Mouse (Mus musculus) intestine, embryonic 16.5 days (tissue): ENCODE measurements around the gene Trim75. TPM values are rescaled to one million over a fixed set of nuclear protein-coding genes. Genes with fewer than 3 reads are reported as not detected.

ENCODE experiments used
- ATAC-seq: fragments of 200-750 bp; cut with Nextera tagmentation; 2 replicates; pipeline ENCODE4 v1.8.0; 2017; ENCODE audit warnings: moderate TSS enrichment, moderate library complexity
- H3K27ac ChIP-seq: fragments of 300-500 bp; sonication (generic); 2 replicates; pipeline ENCODE4 v1.5.1; 2014; ENCODE audit warnings: mild to moderate bottlenecking, low read length
- H3K27me3 ChIP-seq: fragments of 300-500 bp; sonication (generic); replicated peaks from 2 replicates; pipeline ENCODE4 v1.6.1; 2014; ENCODE audit warnings: low read length, control low read depth, mixed read lengths; ENCODE audit not compliant: control insufficient read depth, insufficient read depth
- H3K36me3 ChIP-seq: fragments of 300-500 bp; sonication (generic); 2 replicates; pipeline ENCODE4 v1.6.1; 2014; ENCODE audit warnings: low read length, control low read depth; ENCODE audit not compliant: control insufficient read depth, insufficient read depth
- H3K4me1 ChIP-seq: fragments of 300-500 bp; sonication (generic); 2 replicates; pipeline ENCODE4 v1.6.1; 2014; ENCODE audit warnings: low read length, control low read depth, mixed read lengths; ENCODE audit not compliant: control insufficient read depth, insufficient read depth
- H3K4me2 ChIP-seq: fragments of 300-500 bp; sonication (generic); 2 replicates; pipeline ENCODE4 v1.6.1; 2014; ENCODE audit warnings: low read depth, low read length, control low read depth
- H3K4me3 ChIP-seq: fragments of 300-500 bp; sonication (generic); 2 replicates; pipeline ENCODE4 v1.5.1; 2014; ENCODE audit warnings: mild to moderate bottlenecking, low read length
- H3K9ac ChIP-seq: fragments of 300-500 bp; sonication (generic); 2 replicates; pipeline ENCODE4 v1.6.1; 2014; ENCODE audit warnings: low read depth, low read length
- H3K9me3 ChIP-seq: fragments of 300-500 bp; sonication (generic); 2 replicates; pipeline ENCODE4 v1.6.1; 2016; ENCODE audit warnings: low read length, control low read depth; ENCODE audit not compliant: control insufficient read depth
- WGBS: fragments of 180-500 bp; shearing (Covaris S2); extraction: QIAGEN DNeasy Blood & Tissue Kit; methylation state at CpG from one replicate; pipeline ENCODE4 v1.1.7; 2014; 5-methylcytosine and 5-hydroxymethylcytosine counted together
- polyA plus RNA-seq: library from polyadenylated mRNA; unstranded; fragments of >200 nt; fragmentation: Nextera tagmentation; extraction: Ambion mirVana; gene quantifications from 2 replicates; pipeline ENCODE4 v1.2.1, GENCODE M21; 2015

The Trim75 gene
- polyA plus RNA-seq, 1 experiment from 2014 or later: not detected

- Histone ChIP-seq H3K4me2 (peak within 1 kb of the TSS; percentile 44), H3K36me3 (no peaks in the 10 kb centered on the region), H3K4me3 (peak within 1 kb of the TSS; percentile 80), H3K9me3 (no peaks in the 10 kb centered on the region), H3K27ac (peak within 1 kb of the TSS; percentile 91), H3K4me1 (no peaks in the 10 kb centered on the region), H3K27me3 (no peaks in the 10 kb centered on the region; the same call in 1 of the 2 replicates), H3K9ac (peak within 1 kb of the TSS; percentile 80)
- WGBS: 1% methylated on average over 70 of the region's 73 CpGs
- peak; percentile 98 for ATAC-seq
Observed at GRCm38 (mm10) chr8:64946820-64947697, 40.6 kb downstream of the Trim75 start, which contains the start of gene Tmem192. TSS of gene Tmem192 (plus strand) at chr8:64947185.

DNA sequence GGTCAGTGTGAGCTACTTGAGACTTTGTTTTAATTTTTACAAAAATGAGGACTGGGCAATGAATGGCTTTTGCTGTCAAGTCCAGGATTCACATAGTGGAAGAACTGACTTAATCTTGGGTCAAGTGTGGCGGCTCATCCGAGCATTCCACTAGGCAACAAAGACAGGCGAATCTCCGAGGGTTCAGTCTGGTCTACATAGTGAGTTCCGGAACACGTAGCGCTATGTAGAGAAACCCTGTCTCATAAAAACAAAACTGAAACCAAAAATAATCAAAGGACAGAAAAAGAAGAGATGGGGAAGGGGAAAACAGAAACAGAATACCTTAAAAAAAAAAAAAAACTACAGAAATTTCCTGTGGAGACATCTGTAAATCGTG lies 41.2 kb downstream of the Trim75 start:
- H3K4me2 ChIP-seq: peak overlapping the region; percentile 30; the same call in 1 of the 2 replicates
- peak overlapping the region; percentile 18 for H3K4me3 ChIP-seq
- no peaks in the 10 kb centered on the region for H3K9me3 ChIP-seq
- H3K27me3 ChIP-seq: no peaks in the 10 kb centered on the region; the same call in 1 of the 2 replicates
- H3K4me1 ChIP-seq: no peaks in the 10 kb centered on the region
- H3K27ac ChIP-seq: no peak overlapping the region
- no peaks in the 10 kb centered on the region for H3K36me3 ChIP-seq
- WGBS: 51% methylated on average over 8 of the region's 8 CpGs
- ATAC-seq: no peak
- H3K9ac ChIP-seq: no peak overlapping the region

- Histone ChIP-seq H3K9me3 (no peaks in the 10 kb centered on the region; the same call in 1 of the 2 replicates), H3K4me1 (no peaks in the 10 kb centered on the region), H3K27me3 (no peaks in the 10 kb centered on the region; the same call in 1 of the 2 replicates), H3K4me2 (no peak overlapping the region), H3K9ac (no peak overlapping the region), H3K4me3 (no peak overlapping the region), H3K36me3 (no peaks in the 10 kb centered on the region), H3K27ac (no peak overlapping the region)
- 87% methylated on average over 7 of the region's 7 CpGs for WGBS
- ATAC-seq: no peak
Observed at GRCm38 (mm10) chr8:64945606-64946005, 42.0 kb downstream of the Trim75 start.

DNA sequence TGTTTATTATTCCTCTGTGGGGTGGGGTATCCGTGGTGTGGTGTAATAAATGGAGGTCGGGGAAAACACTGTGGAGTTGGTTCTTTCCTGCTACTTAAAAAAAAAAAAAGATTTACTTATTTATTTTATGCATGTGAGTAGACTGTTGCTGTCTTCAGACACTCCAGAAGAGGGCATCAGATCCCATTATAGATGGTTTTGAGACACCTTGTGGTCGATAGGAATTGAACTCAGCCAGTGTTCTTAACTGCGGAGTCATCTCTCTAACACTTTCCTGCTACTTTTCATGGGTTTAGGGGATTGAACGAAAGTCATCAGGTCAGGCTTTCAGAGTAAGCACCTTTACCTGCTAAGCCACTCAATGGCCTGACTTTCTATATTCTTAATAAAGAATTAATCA lies 42.8 kb downstream of the Trim75 start:
- no peaks in the 10 kb centered on the region; the same call in 1 of the 2 replicates for H3K9me3 ChIP-seq
- H3K4me1 ChIP-seq: no peaks in the 10 kb centered on the region
- H3K27me3 ChIP-seq: no peaks in the 10 kb centered on the region; the same call in 1 of the 2 replicates
- 26% methylated on average over 5 of the region's 5 CpGs for WGBS
- ATAC-seq: no peak
- H3K9ac ChIP-seq: no peak overlapping the region
- H3K4me2 ChIP-seq: no peak overlapping the region
- no peak overlapping the region for H3K27ac ChIP-seq
- no peak overlapping the region for H3K4me3 ChIP-seq
- no peaks in the 10 kb centered on the region for H3K36me3 ChIP-seq

- Histone ChIP-seq H3K36me3 (no peaks in the 10 kb centered on the region), H3K9me3 (no peaks in the 10 kb centered on the region; the same call in 1 of the 2 replicates), H3K4me2 (no peak overlapping the region), H3K4me3 (no peak overlapping the region), H3K27ac (no peak overlapping the region), H3K27me3 (no peaks in the 10 kb centered on the region; the same call in 1 of the 2 replicates), H3K4me1 (0 out of 2 replicates have a peak, but pooled peaks cover 2% of the 10 kb centered on the region), H3K9ac (no peak overlapping the region)
- ATAC-seq: no peak
- 21% methylated on average over 5 of the region's 5 CpGs for WGBS
Observed at GRCm38 (mm10) chr8:64942946-64943345, 44.7 kb downstream of the Trim75 start.

DNA sequence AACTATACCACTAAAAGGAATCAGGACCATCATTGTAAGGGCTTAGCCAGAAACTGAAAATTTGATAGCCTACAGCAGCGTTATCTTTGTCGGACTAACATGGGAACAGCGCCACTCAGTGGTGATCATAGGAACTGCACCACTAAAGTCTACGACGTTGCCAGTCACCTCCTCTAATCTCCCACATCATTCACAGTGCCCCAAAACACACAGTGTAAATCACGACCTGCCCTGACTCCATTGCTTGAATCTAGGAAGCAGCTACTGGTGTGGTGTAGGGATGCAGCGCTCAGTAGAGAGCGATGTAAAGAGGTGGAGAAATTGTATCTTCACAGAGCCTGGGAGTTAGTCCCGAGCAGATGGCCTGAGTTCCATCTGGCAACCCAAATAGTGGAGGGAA lies 46.1 kb downstream of the Trim75 start:
- no peaks in the 10 kb centered on the region; the same call in 1 of the 2 replicates for H3K27me3 ChIP-seq
- 0 out of 2 replicates have a peak overlapping the region, but pooled peaks have one; percentile 12 for H3K9ac ChIP-seq
- peaks cover 5% of the 10 kb centered on the region; the same call in 1 of the 2 replicates for H3K4me1 ChIP-seq
- no peak overlapping the region for H3K4me2 ChIP-seq
- H3K27ac ChIP-seq: no peak overlapping the region
- ATAC-seq: 0 out of 2 replicates have a peak, but pooled peaks have one; percentile 41
- no peaks in the 10 kb centered on the region; the same call in 1 of the 2 replicates for H3K9me3 ChIP-seq
- WGBS: 9% methylated on average over 9 of the region's 9 CpGs
- H3K4me3 ChIP-seq: no peak overlapping the region
- no peaks in the 10 kb centered on the region for H3K36me3 ChIP-seq

- ATAC-seq: no peak
- Histone ChIP-seq H3K36me3 (no peaks in the 10 kb centered on the region), H3K4me1 (peaks cover 5% of the 10 kb centered on the region; the same call in 1 of the 2 replicates), H3K27ac (no peak overlapping the region), H3K4me3 (no peak overlapping the region), H3K27me3 (no peaks in the 10 kb centered on the region; the same call in 1 of the 2 replicates), H3K4me2 (no peak overlapping the region), H3K9ac (no peak overlapping the region), H3K9me3 (no peaks in the 10 kb centered on the region; the same call in 1 of the 2 replicates)
- WGBS: 79% methylated on average over 8 of the region's 8 CpGs
Observed at GRCm38 (mm10) chr8:64941019-64941418, 46.6 kb downstream of the Trim75 start.

DNA sequence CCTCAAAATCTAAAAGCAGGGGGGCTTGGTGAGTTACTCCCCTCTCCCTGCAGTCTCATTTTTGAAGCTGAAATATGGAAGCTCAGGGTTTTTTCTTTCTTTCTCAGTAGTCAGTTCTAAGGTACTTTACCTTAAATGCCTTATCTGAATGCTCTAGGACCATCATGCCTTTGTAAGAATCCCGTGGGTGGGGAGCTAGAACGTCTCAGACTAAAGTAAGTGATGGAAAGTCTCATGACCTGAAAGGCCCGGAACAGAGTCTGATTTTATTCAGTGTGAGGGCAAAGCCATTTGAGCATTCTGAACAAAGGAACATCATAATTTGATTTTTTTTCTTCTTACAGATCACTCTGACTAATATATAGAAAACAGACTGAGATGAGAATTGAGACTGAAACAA lies 52.6 kb downstream of the Trim75 start:
- H3K9ac ChIP-seq: no peak overlapping the region
- no peaks in the 10 kb centered on the region for H3K27me3 ChIP-seq
- 71% methylated on average over 3 of the region's 3 CpGs for WGBS

More for the DNA sequence above, 52.6 kb downstream of the Trim75 start:
- Histone ChIP-seq H3K4me1 (peaks cover 5% of the 10 kb centered on the region; the same call in 1 of the 2 replicates), H3K4me2 (no peak overlapping the region), H3K9me3 (no peaks in the 10 kb centered on the region), H3K27ac (no peak overlapping the region), H3K36me3 (no peaks in the 10 kb centered on the region), H3K4me3 (no peak overlapping the region)
- ATAC-seq: no peak
